Mouse (Mus musculus): ENCODE measurements around the gene AB124611.
A peak's percentile ranks its signal among the peaks of the same experiment; 100 is the strongest.
"Not testable (repeated sequence)": the region's sequence is repeated elsewhere in the genome, so short reads cannot be mapped to it uniquely, and the experiment has no call there.

AB124611 gene

DNA sequence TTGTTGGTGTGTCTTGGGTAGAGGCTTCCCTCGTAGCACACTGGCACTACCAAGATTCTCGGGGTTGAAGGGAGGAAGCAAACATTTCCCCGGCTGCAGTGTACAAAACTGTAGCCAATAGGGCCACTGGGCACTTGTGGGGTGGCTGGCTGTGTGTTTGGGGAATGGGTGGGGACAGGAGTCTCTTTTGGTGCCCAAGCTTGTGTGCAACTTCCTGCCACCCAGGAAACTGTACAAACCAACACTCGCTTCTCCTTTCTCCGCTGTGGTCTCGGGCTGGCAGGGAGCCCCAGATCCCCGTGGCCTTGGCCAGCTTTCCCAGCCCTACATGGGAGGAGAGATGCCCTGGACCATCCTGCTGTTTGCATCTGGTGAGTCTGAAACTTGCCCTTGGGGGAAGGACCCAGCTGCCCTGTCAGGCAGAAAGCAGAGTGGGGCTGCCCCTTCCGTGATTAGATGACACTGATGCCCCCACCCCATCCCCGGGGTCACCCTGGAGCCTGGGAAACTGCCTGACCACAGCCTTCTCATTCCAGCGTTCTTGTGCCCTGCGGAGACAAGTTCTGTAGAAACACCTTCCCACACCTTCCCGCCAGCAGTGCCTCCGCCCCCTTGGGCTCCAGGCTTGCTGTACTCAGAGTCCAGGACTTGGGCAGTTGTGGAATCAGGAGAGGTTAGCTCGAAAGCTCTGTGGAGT is at the start of gene AB124611:
AB124611 (plus strand) TSS at position 240 of the 697 bp plus-strand sequence.
- DNase-seq: no peak

DNA sequence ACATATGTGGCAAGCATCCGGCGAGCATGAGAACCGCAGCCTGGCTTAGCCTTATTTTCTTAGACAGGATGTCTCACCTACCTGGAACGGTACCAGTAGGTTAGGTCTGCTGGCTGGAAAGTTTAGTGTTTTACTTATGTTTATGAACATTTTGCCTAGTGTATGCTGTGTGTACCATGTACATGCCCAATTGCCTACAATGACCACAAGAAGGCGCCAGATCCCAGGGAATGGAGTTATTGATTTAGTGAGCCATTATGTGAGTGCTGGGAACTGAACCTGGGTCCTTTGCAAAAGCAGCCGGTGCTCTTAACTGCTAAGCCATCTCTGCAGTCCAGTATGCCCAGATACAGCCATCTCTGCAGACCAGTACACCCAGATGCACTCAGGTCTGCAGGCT is 48.3 kb upstream of the AB124611 start:
- DNase-seq: no peak

DNA sequence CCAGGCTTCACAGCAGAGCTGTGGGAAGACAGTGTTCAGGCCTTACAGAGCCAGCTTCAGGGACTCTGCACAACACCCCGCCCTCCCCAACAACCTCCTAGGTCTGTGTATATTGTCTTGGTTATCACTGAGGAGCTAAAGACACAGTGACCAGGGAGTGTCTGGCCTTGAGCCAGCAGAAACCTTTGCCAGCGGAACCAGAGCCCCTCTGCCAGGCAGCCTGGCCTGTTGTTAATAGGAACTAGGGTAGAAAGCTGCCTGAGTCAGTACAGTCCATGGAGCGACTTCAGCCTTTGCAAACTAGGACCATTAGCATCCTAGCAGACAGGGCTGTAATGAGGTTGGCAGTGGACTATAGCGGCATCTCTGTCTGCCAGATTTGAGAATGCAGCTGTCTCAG is 41.9 kb upstream of the AB124611 start:
- DNase-seq: no peak

DNA sequence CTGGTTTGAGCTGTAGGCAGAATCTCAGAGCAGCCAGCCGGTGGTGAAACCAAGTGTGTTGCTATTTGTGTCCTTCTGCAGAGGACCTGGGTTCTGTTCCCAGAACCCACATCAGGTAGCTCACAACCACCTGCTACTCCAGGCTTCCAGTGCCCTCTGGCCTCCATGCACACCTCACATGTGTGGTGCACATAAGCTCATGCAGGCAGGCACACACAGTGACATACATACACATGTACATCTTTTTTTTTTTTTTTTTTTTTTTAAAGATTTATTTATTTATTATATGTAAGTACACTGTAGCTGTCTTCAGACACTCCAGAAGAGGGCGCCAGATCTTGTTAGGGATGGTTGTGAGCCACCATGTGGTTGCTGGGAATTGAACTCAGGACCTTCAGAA is 37.7 kb upstream of the AB124611 start:
- DNase-seq: not testable (repeated sequence)

DNA sequence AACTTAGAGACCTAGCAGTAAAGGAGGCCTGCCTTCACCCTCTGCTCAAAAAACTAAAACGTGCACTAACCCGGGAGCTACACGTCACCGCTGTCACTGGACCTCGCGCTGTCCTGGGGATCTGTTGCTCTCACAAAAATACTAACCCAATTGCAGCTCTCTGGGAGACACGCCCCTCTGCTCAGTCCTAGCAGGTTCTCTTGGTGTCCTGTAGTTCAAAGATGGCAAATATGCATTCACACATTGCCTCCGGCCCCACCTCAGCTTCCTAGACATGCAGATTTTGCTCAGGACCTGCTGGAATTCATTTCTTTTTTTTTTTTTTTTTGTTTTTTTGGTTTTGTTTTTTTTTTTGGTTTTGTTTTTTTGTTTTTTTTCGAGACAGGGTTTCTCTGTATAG is 35.3 kb upstream of the AB124611 start:
- no peak for DNase-seq

DNA sequence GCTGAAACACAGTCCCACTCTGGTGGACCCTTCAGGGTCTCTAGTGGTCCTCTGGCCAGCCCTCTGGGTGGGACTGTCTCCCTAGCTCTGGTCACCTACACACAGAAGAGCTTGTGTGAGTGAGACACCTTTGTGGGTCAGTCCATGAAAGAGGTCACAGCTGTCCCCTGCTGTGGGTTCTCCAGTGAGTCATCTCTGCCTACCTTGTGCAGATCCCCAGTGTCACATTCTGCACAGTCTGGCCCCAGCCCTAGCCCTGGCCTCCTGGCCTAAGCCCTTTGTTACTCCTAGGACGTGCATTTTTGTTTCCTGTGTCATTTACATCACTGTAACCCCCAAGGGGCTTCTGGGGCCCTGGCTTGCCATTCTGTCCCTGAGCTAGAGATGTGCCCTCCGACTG is 32.1 kb upstream of the AB124611 start:
- DNase-seq: no peak

DNA sequence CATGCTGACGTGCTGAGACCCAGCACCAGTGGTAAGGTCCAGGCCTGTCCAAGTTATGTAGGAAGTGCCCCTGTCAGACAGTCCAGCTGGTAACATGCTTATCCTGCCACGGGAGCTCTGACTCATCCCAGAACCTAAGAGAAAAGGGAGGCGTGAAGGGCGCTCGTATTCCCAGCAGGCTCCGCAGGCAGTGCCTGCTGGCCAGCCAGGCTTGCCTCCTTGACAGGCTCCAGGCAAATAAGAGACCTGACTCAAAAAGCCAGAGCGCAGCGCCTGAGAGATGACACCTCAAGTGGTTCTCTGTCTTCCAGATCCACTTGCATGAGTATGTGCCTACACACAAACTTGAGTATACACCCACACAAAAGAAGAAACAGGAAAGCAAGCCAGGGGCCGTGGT is 31.2 kb upstream of the AB124611 start:
- DNase-seq: no peak

DNA sequence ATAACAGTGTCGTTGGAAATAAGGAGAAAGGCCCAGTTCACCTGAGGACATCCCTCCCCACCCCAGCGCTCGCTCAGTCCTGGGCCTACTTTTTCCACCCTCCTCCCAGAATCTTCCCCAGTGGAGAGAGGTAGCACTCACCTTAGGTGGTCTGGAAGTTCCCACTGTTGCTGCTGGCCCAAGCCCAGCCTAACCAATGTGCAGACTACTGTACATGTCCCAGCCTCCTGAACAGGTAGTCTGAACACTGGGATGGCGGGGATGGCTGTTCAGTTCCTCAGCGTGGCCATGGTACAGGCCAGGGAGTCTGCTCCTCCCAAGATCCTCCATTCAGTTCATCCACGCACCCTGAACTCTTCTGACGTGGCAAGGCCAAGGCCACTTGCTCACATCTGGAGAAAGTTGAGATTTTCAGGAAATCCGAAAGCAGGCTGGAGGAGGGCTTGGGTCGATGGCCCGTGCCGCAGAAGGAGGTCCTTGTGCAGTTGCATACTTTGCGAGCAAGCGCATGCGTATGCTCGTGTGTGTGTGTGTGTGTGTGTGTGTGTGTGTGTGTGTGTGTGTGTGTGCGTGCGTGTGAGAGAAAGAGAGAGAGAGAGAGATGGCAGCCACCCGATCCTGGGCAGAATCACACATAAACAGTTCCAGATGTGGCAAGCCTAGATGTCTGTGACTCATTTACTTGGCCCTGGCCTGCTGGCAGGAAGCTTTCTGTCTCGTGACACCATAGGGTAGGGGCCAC is 29.5 kb upstream of the AB124611 start:
- peak; percentile 35 for DNase-seq

DNA sequence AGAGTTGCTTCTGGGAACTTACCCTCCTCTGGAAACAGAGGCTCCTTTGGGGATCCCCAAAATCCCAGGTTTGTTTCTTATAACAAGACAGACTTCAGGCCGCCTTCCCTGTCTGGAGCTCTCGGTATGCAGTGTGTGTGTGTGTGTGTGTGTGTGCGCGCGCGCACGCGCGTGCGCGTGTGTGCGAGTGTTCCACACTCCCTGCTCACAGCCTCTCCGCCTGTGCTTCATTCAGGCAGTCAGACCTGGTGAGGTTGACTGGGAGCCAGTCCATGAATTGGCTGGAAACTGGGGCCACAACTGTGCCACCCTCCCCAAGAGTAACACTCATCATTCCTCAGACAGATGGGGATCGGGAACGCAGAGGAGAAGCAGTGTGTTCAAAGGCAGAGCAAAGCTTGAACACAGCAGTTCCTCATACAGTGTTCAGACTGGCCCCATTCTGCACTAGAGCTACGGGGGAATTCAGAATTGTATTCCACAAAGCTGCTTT is 28.9 kb upstream of the AB124611 start:
- DNase-seq: no peak

DNA sequence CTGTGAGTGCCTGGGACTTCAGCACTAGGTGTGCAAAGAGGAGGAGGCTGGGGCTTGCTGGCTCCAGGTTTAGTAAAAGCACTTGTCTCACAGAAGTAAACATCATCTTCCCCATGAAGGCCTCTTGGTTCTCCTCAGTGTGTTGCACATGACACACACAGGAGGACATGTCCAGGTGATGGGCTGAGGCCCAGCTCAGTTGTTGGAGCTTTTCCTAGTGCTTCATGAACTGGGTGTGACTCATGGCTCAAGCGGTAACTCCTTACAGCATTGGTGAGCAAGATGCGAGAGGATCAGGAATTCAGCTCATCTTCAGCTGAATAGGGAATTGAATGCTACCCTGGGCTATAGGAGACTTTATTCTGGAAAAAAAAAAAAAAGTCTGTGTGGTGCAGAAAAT is 28.3 kb upstream of the AB124611 start:
- no peak for DNase-seq

DNA sequence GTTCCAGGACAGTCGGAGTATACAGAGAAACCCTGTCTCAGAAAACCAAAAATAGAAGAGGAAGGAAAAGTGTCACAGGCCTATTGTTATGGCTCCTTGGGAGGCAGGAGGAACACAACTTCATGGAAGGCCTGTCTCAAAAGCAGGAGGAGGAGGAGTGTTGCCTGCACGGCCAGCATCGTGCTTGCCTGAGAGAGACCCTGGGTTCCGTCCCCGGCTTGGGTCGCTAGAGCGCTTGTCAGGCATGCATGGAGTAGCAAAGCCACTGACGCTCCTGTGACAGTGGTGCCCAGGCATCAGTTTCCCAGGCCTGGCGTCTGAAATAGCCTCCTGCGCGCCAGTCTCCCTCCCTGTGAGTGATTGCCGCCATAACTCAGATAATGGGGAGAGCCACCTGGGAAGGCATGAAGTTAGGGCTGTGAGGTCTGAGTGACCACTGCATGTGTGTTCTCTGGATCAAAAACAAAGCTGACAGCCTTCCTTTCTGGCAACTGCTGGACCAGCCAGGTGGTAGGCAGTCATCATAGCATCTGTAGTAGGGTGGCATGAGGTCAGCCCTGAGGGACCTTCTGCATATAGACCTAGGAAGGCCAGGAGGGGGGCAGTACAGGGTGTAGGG is 27.6 kb upstream of the AB124611 start:
- DNase-seq: no peak

DNA sequence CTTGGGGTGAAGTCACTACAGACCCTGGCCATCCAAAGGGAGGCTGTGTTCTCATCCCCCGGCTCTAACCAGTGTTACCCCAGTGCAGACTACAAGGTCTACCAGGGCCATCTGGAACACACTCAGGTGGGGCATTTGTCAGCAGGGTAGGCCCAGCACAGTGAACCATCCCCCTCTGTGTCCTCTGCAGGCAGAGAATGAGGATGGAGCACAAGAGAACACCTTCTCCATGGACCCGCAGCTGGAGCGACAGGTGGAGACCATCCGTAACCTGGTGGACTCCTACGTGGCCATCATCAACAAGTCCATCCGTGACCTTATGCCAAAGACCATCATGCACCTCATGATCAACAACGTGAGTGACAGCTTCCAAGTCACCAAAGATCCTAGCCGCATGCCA is 22.6 kb upstream of the AB124611 start:
- no peak for DNase-seq

DNA sequence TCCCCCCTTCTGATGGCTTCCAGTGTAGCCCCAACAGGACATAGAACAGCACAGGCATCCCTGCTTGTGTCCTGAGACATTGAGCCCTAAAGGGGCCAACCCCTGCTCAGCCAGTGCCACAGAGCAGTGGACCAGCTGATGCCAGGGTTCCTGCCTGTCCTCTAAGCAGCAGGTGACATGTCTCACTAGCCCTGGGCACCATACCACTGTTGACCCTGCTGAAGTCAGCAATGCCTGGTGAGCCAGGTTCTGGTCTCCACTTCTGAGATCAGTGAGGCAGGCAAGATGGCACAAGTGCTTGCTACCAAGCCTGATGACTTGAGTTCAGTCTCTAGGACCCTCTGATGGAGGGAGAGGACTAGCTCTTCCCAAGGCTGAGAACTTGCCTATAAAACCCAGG is 20.2 kb upstream of the AB124611 start:
- no peak for DNase-seq

DNA sequence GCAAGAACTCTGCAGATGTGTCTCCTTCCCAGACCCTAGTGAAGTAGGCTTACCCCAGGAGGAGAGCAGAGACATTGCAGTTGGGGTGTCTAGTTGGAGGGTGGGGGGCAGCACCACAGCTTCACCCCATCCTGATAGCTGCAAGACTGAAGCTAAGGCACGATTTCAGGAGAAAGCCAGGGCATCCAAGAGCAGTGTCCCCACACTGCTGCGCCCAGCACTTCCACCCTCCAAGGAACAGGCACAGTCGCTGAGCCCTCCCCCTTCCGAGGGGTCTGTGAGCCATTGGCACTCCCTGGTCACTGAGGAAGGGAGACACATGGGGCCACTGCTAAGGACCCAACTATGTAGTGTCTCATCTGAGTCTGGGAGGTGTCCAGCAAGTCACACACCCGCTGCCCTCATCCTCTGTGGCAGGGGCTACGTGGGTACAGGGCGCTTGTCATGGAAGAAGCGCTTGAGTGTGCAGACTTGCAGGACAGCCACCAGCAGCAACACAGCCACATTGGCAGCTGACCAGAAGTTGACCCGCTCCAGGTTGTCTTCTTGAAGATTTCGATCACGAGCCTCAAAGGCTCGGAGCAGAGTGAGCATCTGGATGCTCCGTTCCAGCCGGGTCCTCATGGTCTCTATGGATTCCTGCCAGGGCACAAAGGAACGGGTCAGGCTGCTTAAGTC is 18.1 kb upstream of the AB124611 start:
- peak; percentile 19 for DNase-seq

DNA sequence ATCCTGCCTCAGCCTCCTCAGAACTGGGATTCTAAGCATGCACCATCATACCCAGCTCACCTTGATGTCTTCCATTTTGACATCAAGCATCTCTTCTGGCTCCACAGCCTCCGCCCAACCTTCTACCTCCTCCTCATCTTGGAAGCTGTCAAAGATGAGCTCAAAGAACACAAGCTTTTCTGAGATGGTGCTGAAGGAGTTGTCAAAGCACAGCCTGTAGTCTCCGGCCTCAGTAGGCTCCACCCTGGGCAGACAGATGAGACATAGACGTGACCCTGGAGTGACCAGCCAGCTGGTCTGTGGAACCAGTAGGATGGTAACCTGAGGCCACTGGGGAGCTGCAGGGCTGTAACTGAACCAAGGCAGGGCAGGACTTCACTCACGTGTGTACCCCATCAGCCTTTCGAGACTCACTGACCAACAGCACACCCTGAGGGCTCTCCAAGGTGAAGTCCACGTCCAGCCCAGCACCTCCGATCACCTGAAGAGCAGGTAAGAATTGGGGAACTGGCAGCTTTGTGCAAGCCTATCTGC is 17.0 kb upstream of the AB124611 start:
- peak; percentile 14 for DNase-seq

DNA sequence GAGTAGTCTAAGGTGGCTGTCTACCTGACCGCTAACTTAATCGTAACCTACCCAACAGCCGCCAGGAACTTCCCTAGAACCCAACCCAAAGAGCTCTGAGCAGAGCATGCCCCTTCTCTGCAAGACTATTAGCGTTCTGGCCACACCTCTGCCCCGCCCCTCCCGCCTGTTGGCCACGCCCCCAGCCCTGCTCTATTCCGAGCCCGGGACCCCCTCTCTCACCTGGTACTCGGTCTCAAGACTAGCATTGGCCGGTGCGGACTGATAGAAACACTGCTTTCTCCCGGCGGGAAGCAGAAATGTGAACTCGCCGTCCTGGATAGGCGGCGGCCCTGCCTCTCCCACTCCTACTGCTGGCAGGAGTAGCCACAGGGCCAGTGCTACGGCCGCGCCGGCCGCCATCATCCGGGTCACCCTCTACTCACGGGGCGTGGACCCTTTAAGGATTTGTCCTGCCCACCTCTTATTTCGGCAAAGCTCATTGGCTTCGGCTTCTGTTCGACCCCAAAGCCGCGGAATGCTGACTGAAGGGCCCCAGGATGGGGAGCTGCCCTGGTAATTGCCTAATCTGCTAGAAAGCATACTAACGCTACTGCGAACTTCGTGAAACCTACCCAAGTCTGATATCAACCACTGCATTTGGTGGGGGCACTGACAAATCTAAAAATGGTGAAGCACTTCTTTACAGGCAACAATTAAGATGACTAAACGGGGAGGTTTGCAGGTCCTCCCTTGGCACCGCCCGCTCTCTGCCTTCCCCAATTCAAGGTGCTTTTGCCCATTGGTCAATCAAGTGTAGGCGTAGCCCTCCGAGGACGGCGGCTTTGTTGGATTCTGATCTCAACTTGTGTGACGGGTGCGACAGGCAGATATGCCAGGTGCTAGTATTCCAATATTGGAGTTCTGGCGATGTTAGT is 15.9 kb upstream of the AB124611 start, which contains the start of gene Tmed1:
Tmed1 (minus strand) TSS at position 481 of the 917 bp plus-strand sequence.
- DNase-seq: peak; percentile 98

DNA sequence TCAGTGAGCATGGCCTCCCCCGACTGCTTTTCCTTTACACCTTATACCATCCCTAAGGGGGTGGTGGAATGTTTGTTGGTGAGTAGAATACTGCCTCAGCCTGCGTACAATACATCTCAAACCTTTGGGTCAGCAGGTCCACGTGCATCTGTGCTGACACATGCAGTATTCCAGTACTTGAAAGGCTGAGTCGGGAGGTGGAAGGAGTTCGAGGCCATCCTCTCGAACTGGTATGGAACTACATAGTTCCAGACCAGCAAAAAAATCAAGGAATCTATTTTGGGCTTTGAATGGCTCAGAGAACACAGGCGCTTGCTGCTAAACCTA is 15.3 kb upstream of the AB124611 start:
- DNase-seq: no peak

DNA sequence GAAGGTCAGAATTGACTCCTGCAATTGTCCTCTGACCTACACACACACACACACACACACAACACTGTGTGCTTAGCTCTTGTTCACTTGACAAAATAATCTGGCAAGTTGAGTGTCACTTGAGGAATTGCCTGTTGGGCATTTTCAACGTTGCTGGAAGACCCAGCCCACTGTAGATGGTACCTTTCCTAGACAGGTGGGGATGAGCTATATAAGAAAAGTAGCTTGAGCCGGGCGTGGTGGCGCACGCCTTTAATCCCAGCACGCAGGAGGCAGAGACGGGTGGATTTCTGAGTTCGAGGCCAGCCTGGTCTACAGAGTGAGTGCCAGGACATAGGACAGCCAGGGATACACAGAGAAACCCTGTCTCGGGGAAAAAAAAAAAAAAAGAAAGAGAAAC is 14.9 kb upstream of the AB124611 start:
- peak; percentile 19 for DNase-seq

DNA sequence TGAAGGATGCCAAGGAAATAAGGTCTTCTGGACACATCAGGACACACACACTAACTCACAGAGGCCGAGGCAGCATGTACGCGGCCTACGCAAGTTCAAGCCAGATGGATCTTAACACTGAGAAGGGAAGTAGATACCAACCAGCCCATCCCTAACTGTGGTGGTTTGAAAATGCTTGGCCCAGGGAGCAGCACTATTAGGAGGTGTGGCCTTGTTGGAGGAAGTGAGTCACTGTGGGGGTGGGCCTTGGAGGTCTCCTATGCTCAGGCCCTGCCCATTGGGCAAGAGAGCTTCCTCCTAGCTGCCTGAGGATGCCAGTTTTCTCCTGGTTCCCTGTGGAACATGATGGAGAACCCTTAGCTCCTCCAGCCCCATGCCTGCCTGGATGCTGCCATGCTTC is 12.5 kb upstream of the AB124611 start:
- no peak for DNase-seq

DNA sequence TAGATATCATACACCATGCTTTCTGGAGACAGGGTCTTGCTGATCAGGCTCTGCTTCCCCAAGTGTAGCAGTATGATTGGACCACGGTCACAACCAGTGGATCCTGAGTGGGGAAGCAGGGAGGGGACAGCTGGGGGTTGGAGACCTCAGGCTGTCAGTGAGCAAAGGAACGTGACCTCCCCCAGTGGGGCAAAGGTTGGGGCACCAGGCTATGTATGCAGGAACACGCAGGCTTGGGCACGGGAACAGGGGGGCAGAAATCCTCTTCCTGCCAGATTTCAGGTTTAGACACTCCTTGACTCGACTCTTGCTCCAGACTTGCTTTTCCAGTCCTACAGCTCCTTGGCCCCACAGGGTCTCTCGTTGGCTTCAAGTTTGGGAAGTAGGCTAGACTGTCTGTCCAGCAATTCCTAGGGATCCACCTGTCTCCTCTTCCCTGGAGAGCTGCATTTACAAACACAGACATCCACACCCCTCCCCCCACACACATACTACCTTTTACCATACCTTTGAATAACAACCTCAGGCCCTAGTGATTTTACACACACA is 8.0 kb upstream of the AB124611 start:
- DNase-seq: no peak

DNA sequence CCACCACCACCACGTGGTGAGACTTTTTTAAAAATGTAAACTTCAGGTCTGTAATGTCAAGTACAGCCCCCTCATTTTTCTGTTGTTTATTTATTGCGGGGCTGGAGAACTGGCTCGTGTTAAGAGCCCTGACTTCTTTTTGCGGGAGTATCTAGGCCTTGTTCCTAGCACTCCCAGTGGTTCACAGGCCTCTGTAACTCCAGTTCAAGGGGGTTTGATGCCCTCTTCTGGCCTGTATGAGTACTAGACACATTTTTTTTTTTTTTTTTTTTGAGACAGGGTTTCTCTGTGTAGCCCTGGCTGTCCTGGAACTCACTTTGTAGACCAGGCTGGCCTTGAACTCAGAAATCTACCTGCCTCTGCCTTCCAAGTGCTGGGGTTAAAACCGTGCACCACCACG is 7.3 kb upstream of the AB124611 start:
- not testable (repeated sequence) for DNase-seq

Measured in kidney, adult 9 months (tissue).